Mouse (Mus musculus) midbrain, embryonic 11.5 days (tissue): Measurements from ENCODE around the gene Tnnc2. TPM values are rescaled to one million over a fixed set of nuclear protein-coding genes. Genes with fewer than 3 reads are reported as not detected.

ENCODE experiments used
- ATAC-seq: fragments of 200-750 bp; cut with Nextera tagmentation; 2 replicates; pipeline ENCODE4 v1.8.0; 2017; ENCODE audit warnings: moderate TSS enrichment, moderate library complexity; ENCODE audit not compliant: low FRiP score
- DNase-seq: peaks from one replicate; pipeline ENCODE4 v3.0.0; 2015; ENCODE audit warnings: low spot score; ENCODE audit errors: missing footprints
- H3K27ac ChIP-seq: fragments of 300-500 bp; sonication (generic); 2 replicates; pipeline ENCODE4 v1.5.1; 2014; ENCODE audit warnings: low read depth, low read length
- H3K27me3 ChIP-seq: fragments of 300-500 bp; sonication (generic); 2 replicates; pipeline ENCODE4 v1.6.1; 2014; ENCODE audit warnings: mild to moderate bottlenecking, low read length, moderate library complexity, mixed read lengths; ENCODE audit not compliant: control insufficient read depth, insufficient read depth
- H3K36me3 ChIP-seq: fragments of 300-500 bp; sonication (generic); 2 replicates; pipeline ENCODE4 v1.6.1; 2014; ENCODE audit warnings: mild to moderate bottlenecking, low read length, moderate library complexity, mixed read lengths; ENCODE audit not compliant: control insufficient read depth, insufficient read depth
- H3K4me1 ChIP-seq: fragments of 300-500 bp; sonication (generic); 2 replicates; pipeline ENCODE4 v1.6.1; 2014; ENCODE audit warnings: low read length; ENCODE audit not compliant: control insufficient read depth, insufficient read depth
- H3K4me2 ChIP-seq: fragments of 300-500 bp; sonication (generic); 2 replicates; pipeline ENCODE4 v1.6.1; 2014; ENCODE audit warnings: mild to moderate bottlenecking, moderate library complexity
- H3K4me3 ChIP-seq: fragments of 300-500 bp; sonication (generic); 2 replicates; pipeline ENCODE4 v1.5.1; 2014; ENCODE audit warnings: low read depth, low read length
- H3K9ac ChIP-seq: fragments of 300-500 bp; sonication (generic); 2 replicates; pipeline ENCODE4 v1.6.1; 2014; ENCODE audit warnings: low read length
- H3K9me3 ChIP-seq: fragments of 300-500 bp; sonication (generic); 2 replicates; pipeline ENCODE4 v1.6.1; 2016; ENCODE audit warnings: low read length; ENCODE audit not compliant: control insufficient read depth
- whole genome bisulfite sequencing: fragments of 180-500 bp; shearing (Covaris S2); extraction: QIAGEN DNeasy Blood & Tissue Kit; methylation state at CpG from one replicate; pipeline ENCODE4 v1.1.7; 2014; 5-methylcytosine and 5-hydroxymethylcytosine counted together
- polyA plus RNA-seq: library from polyadenylated mRNA; unstranded; fragments of >200 nt; fragmentation: Nextera tagmentation; extraction: Ambion mirVana; gene quantifications from 2 replicates; pipeline ENCODE4 v1.2.1, GENCODE M21; 2014

Gene Tnnc2
- polyA plus RNA-seq, 1 experiment from 2014 or later = not detected

DNA sequence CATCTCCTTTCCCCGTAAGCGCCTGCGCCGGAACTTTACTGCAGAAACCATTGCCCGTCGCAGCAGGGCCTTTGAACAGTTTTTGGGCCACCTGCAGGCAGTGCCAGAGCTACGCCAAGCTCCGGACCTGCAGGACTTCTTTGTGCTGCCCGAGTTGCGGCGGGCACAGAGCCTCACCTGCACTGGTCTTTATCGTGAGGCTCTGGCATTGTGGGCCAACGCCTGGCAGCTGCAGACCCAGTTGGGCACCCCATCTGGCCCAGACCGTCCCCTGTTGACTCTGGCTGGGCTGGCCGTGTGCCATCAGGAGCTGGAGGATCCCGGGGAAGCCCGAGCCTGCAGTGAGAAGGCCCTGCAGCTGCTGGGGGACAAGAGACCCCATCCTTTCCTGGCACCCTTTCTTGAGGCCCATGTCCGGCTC, 12.1 kb upstream of the Tnnc2 start:
- DNase-seq (no peak), ATAC-seq (no peak)
- no peak overlapping the region for H3K4me2 ChIP-seq
- 96% methylated on average over 18 of the region's 18 CpGs for WGBS
- H3K27ac ChIP-seq = no peak overlapping the region
- no peak overlapping the region for H3K4me3 ChIP-seq
- H3K4me1 ChIP-seq = no peaks in the 10 kb centered on the region
- H3K9me3 ChIP-seq = no peaks in the 10 kb centered on the region
- peaks cover 10% of the 10 kb centered on the region for H3K36me3 ChIP-seq
- H3K27me3 ChIP-seq = no peaks in the 10 kb centered on the region
- H3K9ac ChIP-seq = no peak overlapping the region

DNA sequence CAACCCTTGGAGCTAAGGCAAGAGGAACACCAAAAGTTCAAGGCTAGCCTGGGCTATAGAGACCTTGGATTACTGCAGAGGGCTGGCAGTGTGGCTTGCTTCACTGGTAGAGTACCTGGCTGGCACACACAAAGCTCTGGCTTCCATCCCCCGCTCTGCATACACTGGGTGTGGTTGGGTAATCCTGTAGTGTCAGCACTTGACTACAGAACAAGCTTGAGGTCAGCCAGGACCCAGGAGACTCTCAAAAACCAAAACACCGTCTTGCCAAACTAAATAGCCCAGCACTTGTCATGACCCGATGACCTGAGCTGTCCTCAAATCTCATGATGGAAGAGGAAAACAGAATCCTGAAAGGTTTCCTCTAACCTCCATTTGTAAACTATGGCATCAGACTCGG, 10.7 kb upstream of the Tnnc2 start:
- 83% methylated on average over 4 of the region's 4 CpGs for WGBS
- no peak overlapping the region for H3K27ac ChIP-seq
- peaks cover 3% of the 10 kb centered on the region for H3K4me1 ChIP-seq
- H3K9ac ChIP-seq = no peak overlapping the region
- no peak for ATAC-seq
- no peak for DNase-seq
- peaks cover 8% of the 10 kb centered on the region; the same call in 1 of the 2 replicates for H3K36me3 ChIP-seq
- no peaks in the 10 kb centered on the region for H3K9me3 ChIP-seq
- H3K27me3 ChIP-seq = no peaks in the 10 kb centered on the region
- no peak overlapping the region for H3K4me3 ChIP-seq
- no peak overlapping the region for H3K4me2 ChIP-seq

DNA sequence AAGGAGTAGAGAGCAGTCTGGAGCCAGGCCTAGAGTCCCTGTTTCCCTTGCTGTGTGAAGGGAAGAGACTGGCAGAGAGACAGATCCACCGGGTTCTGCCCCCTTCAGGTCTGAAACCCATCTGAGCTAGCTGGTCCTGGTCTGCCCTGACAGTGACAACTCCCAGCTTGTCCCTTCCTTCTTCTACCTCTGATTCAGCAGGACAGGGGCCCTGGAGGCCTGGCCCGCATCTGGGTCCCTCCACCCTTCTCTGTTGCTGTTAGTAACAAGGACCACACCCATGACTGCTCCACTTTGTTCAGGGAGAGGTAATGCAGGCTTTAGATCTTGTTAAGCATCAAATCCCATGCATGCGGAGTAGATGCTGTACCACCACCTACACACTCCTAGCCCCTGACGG, 8.6 kb upstream of the Tnnc2 start:
- Histone ChIP-seq H3K36me3 (peaks cover 8% of the 10 kb centered on the region; the same call in 1 of the 2 replicates), H3K4me2 (no peak overlapping the region), H3K9ac (no peak overlapping the region), H3K27me3 (no peaks in the 10 kb centered on the region), H3K27ac (no peak overlapping the region), H3K4me1 (peaks cover 8% of the 10 kb centered on the region), H3K9me3 (no peaks in the 10 kb centered on the region), H3K4me3 (no peak overlapping the region)
- 77% methylated on average over 4 of the region's 4 CpGs for WGBS
- DNase-seq (no peak), ATAC-seq (no peak)

DNA sequence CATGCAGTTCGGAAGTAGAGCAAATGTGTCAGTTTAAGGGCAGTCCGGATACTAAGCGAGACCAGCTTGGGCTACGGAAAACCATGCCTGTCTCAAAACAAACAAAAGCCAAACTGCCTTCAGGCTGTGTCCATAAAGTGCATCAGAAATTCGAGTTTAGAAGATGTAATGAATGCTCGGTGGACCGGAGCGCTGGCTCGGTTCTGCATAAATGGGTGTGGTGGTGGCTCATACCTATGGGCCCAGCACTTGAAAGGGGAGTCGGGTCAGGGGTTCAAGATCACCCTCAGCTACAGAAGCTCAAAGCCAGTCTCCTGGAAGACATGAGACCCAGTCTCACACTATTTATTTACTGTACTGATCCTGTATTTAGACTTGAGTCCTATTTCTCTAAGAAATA, 8.0 kb upstream of the Tnnc2 start:
- no peak for DNase-seq

DNA sequence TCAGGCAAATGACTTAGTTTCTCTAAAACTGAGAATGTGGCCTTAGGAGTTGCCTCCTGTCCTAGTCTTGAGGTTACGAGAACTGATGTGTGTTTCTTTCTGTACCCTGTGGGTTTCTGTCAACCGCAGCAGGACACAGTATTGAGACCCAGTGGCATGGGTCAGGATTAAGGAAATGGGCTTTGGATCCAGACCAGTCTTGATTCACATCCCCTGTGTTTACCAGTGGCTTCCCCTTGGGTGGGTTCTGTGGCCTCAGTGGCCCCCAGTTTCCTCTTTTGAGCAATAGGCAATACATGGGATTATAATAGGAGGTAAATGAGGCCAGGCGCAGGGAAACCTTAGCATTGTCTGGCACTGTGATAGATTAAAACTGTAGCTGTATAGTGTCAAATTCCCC, 7.3 kb upstream of the Tnnc2 start:
- DNase-seq (no peak), ATAC-seq (no peak)
- no peak overlapping the region; the same call in 1 of the 2 replicates for H3K4me2 ChIP-seq
- no peak overlapping the region for H3K27ac ChIP-seq
- H3K4me1 ChIP-seq = peaks cover 8% of the 10 kb centered on the region
- no peaks in the 10 kb centered on the region for H3K27me3 ChIP-seq
- H3K36me3 ChIP-seq = peaks cover under 1% of the 10 kb centered on the region; the same call in 1 of the 2 replicates
- H3K9me3 ChIP-seq = no peaks in the 10 kb centered on the region
- 87% methylated on average over 3 of the region's 3 CpGs for WGBS
- no peak overlapping the region for H3K4me3 ChIP-seq
- no peak overlapping the region for H3K9ac ChIP-seq

More for the DNA sequence above, 8.0 kb upstream of the Tnnc2 start:
- no peak overlapping the region for H3K4me2 ChIP-seq
- H3K4me3 ChIP-seq = no peak overlapping the region
- peaks cover 8% of the 10 kb centered on the region for H3K4me1 ChIP-seq
- H3K9me3 ChIP-seq = no peaks in the 10 kb centered on the region
- H3K27ac ChIP-seq = no peak overlapping the region
- no peaks in the 10 kb centered on the region for H3K27me3 ChIP-seq
- 82% methylated on average over 10 of the region's 10 CpGs for WGBS
- no peak for ATAC-seq
- no peak overlapping the region for H3K9ac ChIP-seq
- H3K36me3 ChIP-seq = peaks cover 5% of the 10 kb centered on the region; the same call in 1 of the 2 replicates

DNA sequence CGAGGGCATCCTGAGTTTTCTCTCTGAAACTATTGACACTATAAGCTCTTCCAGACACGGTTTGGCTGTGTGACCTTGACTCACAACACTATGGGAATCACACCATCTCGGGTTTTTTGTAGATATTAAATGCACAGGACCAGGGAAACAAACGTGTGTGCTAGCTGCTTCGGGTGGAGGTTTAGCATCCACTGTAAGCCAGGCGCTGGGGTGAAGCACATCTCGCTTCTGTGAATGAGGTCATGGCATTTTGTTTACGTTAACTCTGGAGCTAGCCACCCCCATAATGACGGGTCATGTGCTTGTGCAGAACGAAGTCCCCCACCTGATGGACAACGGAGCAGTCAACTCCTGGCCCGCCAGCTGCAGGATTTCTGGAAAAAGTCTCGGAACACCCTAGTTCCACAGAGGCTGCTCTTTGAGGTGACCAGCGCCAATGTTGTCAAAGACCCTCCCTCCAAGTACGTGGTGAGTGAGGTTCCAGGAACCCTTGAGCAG, 6.7 kb upstream of the Tnnc2 start:
- no peaks in the 10 kb centered on the region for H3K9me3 ChIP-seq
- H3K4me3 ChIP-seq = peak overlapping the region; percentile 66
- 11% methylated on average over 15 of the region's 15 CpGs for WGBS
- ATAC-seq (peak; percentile 13; the same call in 1 of the 2 replicates), DNase-seq (peak; percentile 90)
- H3K27me3 ChIP-seq = no peaks in the 10 kb centered on the region
- peak overlapping the region; percentile 75 for H3K9ac ChIP-seq
- peaks cover 8% of the 10 kb centered on the region for H3K4me1 ChIP-seq
- no peak overlapping the region for H3K27ac ChIP-seq
- H3K36me3 ChIP-seq = no peaks in the 10 kb centered on the region
- H3K4me2 ChIP-seq = peak overlapping the region; percentile 87

DNA sequence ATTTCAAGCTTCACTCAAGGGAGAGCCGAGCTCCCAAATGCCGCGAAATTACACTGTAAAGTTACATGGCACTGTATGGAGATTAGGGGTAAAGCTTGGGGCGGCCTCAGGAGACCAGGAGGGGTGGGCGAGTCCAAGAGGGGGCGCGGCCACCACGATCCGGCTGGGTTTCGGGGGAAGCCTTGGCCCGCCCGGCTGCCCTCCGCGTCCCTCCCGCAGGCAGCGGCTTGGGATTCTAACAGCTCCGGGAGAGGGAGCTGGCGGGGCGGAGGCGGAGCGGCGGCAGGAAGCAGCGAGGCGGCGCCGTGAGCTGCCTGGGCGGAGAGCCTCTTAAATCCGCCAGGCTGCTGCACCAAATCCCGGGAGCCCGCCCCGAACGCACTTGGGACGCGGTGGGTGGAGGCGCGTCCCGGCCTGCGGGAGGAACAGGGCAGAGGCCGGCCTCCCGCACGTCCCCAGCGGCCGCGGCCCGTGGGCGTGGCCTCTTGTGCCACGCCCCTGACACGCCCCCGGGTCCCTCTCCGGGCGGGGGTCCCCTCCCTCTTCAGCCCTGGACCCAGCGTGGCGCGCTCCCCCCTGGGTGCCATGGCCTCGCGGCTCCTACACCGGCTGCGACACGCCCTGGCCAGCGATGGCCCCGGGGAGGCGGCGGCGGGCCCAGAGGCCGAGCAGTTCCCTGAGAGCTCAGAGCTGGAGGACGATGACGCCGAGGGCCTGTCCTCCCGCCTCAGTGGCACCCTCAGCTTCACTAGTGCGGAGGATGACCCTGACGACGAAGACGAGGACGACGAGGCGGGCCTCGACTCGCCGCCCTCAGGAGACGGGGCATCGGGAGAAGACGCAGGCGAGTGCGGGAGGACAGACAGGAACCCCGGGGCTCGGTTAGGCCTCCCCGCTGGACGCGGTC, 6.0 kb upstream of the Tnnc2 start, which contains the start of gene Snx21:
Gene Snx21, plus strand, starts transcription at position 343 of the 907 bp plus-strand sequence.
- Histone ChIP-seq H3K4me2 (peak within 1 kb of the TSS; percentile 87), H3K4me3 (peak within 1 kb of the TSS; percentile 66), H3K4me1 (peaks cover 8% of the 10 kb centered on the region), H3K9ac (peak within 1 kb of the TSS; percentile 75), H3K36me3 (no peaks in the 10 kb centered on the region), H3K27me3 (no peaks in the 10 kb centered on the region), H3K27ac (no peak within 1 kb of the TSS), H3K9me3 (no peaks in the 10 kb centered on the region)
- ATAC-seq (peak; percentile 95), DNase-seq (peak; percentile 99)
- under 1% methylated on average over 78 of the region's 89 CpGs for WGBS

DNA sequence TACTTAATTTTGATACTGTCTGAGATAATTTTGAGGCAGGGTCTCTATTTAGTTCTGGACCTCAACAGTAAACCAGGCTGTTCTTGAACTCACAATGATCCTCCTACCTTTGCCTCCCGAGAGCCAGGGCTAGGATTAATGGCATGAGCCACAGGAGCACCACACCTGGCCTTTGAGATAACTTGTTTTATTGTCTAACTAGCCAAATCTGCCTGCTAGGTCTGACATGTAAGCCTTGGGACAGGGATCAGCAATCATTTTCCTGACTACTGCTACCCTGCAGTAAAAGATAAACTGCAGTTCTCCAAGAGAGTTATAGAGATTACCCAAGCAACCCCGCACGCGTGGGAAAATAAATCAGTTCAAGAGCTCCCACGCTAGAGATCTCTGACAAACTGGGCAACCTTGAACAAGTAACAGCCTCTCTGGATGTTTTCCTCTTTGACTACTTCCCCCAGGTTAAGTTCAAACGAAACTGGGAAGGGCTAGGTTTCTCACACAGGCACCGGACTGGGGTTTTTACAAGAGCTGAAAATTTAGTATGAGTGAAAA, 5.2 kb upstream of the Tnnc2 start:
- Histone ChIP-seq H3K9ac (peak overlapping the region; percentile 75), H3K36me3 (no peaks in the 10 kb centered on the region), H3K4me1 (peaks cover 8% of the 10 kb centered on the region), H3K9me3 (no peaks in the 10 kb centered on the region), H3K4me3 (peak overlapping the region; percentile 66), H3K27ac (no peak overlapping the region), H3K4me2 (peak overlapping the region; percentile 87), H3K27me3 (no peaks in the 10 kb centered on the region)
- no peak for DNase-seq
- WGBS = 20% methylated on average over 7 of the region's 7 CpGs
- ATAC-seq = no peak
